23 mouse cellular contexts compared by ENCODE assay signal in the genomic region with DNA sequence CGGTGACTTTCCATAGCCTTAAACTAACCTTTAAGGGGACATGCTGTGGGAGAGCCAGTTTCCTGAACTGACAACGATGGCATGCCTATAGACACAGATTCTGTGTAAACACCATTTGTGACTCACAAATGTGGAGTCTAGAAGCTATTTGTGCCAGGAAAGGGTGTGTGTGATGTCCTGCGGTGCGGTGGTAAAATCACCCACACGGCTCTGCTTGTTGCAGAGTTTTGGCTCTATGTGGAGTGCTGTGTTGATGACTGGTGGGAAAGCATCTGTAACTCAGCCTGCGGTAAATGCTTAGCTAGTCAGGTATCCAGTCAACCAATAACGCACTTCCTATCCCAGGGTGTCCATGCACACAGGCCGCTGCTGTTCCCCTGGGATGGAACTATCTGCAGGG.
DNase-seq lines count a peak whose midpoint lies in the region; ATAC-seq and TF ChIP-seq lines count a peak whose summit lies in the region.
"Had no signal": no experiment of that assay in that cellular context is flagged by ENCODE, and none has a peak within 500 bp of the region (broad histone marks: within the 10 kb centered on the region; RNA-seq: fewer than 3 reads in every experiment).

No protein-coding gene starts in this region.

- WGBS in hindbrain, embryonic 12.5 days: 68% methylated on average over 8 of the region's 8 CpGs
- WGBS in hindbrain, embryonic 11.5 days: 67% methylated on average over 8 of the region's 8 CpGs
- 68% methylated on average over 8 of the region's 8 CpGs for WGBS in neural tube, embryonic 14.5 days
- WGBS in neural tube, embryonic 15.5 days: 53% methylated on average over 8 of the region's 8 CpGs
- 80% methylated on average over 8 of the region's 8 CpGs for WGBS in intestine, embryonic 15.5 days
- 76% methylated on average over 8 of the region's 8 CpGs for WGBS in forebrain, embryonic 13.5 days

- H3K4me2 ChIP-seq in hindbrain, embryonic 12.5 days (replicated peaks): no peak overlapping the region
- H3K4me2 ChIP-seq in hindbrain, embryonic 11.5 days (replicated peaks; ENCODE audit: low read depth, low read length): no peak overlapping the region
- no peak overlapping the region for H3K4me2 ChIP-seq in neural tube, embryonic 14.5 days (ENCODE audit: low read depth, low read length)
- H3K4me2 ChIP-seq in neural tube, embryonic 15.5 days: no peak overlapping the region
- no peak overlapping the region for H3K4me2 ChIP-seq in intestine, embryonic 15.5 days (replicated peaks)
- H3K4me2 ChIP-seq in forebrain, embryonic 13.5 days: no peak overlapping the region
- H3K4me2 ChIP-seq: embryonic facial prominence, embryonic 15.5 days had no signal

- CTCF ChIA-PET in Patski (lab: Charles Lee): interaction anchor here (0.7 to 1.8 kb wide), 9 partner anchors 18 to 214 kb away, joined by 3 to 10 read pairs (median 3); no protein-coding TSS in a partner anchor

- no peaks in the 10 kb centered on the region for H3K36me3 ChIP-seq in hindbrain, embryonic 12.5 days
- H3K36me3 ChIP-seq in hindbrain, embryonic 11.5 days (ENCODE audit: control insufficient read depth, insufficient read depth, low read length): no peaks in the 10 kb centered on the region
- no peaks in the 10 kb centered on the region for H3K36me3 ChIP-seq in neural tube, embryonic 14.5 days (ENCODE audit: control insufficient read depth, insufficient read depth, low read length)
- no peaks in the 10 kb centered on the region for H3K36me3 ChIP-seq in neural tube, embryonic 15.5 days
- no peaks in the 10 kb centered on the region for H3K36me3 ChIP-seq in intestine, embryonic 15.5 days
- H3K36me3 ChIP-seq in forebrain, embryonic 13.5 days (ENCODE audit: poor library complexity, severe bottlenecking): no peaks in the 10 kb centered on the region
- H3K36me3 ChIP-seq: embryonic facial prominence, embryonic 15.5 days; G1E; heart, embryonic 13.5 days had no signal

- in situ Hi-C loops in Patski (cut with MboI; ENCODE audit: low pct_unique_long_range_greater_than_20kb): no loop called here

- no peak for DNase-seq in hindbrain, embryonic 11.5 days (ENCODE audit: low spot score)
- peak; percentile 97 for DNase-seq in Patski (ENCODE audit: low read depth, low spot score)
- DNase-seq: adrenal gland, adult 2 months; adrenal gland, postnatal 36 days; cerebellum, adult 11 months; cerebellum, adult 8-10 months; cerebellum, postnatal 14 days; embryo, embryonic 11 days; gastrocnemius, adult 2 months; gastrocnemius, postnatal 25 days; heart, postnatal 4 days; kidney, adult 11 months had no signal

- TF ChIP-seq CTCF in Patski (IDR thresholded peaks at IDR 0.05): no peak

- H3K4me3 ChIP-seq in hindbrain, embryonic 12.5 days: no peak overlapping the region
- H3K4me3 ChIP-seq in hindbrain, embryonic 11.5 days (ENCODE audit: low read depth, low read length): no peak overlapping the region
- no peak overlapping the region for H3K4me3 ChIP-seq in neural tube, embryonic 14.5 days (ENCODE audit: low read depth, low read length)
- no peak overlapping the region for H3K4me3 ChIP-seq in neural tube, embryonic 15.5 days (replicated peaks)
- H3K4me3 ChIP-seq in intestine, embryonic 15.5 days (replicated peaks): no peak overlapping the region
- no peak overlapping the region for H3K4me3 ChIP-seq in forebrain, embryonic 13.5 days
- H3K4me3 ChIP-seq: embryonic facial prominence, embryonic 15.5 days; gastrocnemius, adult 2 months; heart, embryonic 13.5 days had no signal

- POLR2A ChIA-PET in Patski (lab: Charles Lee): interaction anchor here (1.4 kb wide), 1 partner anchor 24 kb away, joined by 4 read pairs; no protein-coding TSS in a partner anchor

- H3K27me3 ChIP-seq in hindbrain, embryonic 12.5 days: no peaks in the 10 kb centered on the region
- H3K27me3 ChIP-seq in hindbrain, embryonic 11.5 days (ENCODE audit: control insufficient read depth, insufficient read depth, low read length): no peaks in the 10 kb centered on the region
- H3K27me3 ChIP-seq in neural tube, embryonic 14.5 days (ENCODE audit: control insufficient read depth, insufficient read depth, low read length): no peaks in the 10 kb centered on the region
- H3K27me3 ChIP-seq in neural tube, embryonic 15.5 days (replicated peaks): no peaks in the 10 kb centered on the region
- no peaks in the 10 kb centered on the region for H3K27me3 ChIP-seq in Patski
- H3K27me3 ChIP-seq in intestine, embryonic 15.5 days (replicated peaks): no peaks in the 10 kb centered on the region
- no peaks in the 10 kb centered on the region for H3K27me3 ChIP-seq in forebrain, embryonic 13.5 days
- H3K27me3 ChIP-seq: embryonic facial prominence, embryonic 15.5 days had no signal

- H3K27ac ChIP-seq in hindbrain, embryonic 12.5 days: 0 out of 2 replicates have a peak overlapping the region, but pooled peaks have one; percentile 7
- H3K27ac ChIP-seq in hindbrain, embryonic 11.5 days (ENCODE audit: low read depth, low read length): no peak overlapping the region
- no peak overlapping the region for H3K27ac ChIP-seq in neural tube, embryonic 14.5 days (ENCODE audit: low read depth, low read length)
- no peak overlapping the region for H3K27ac ChIP-seq in neural tube, embryonic 15.5 days (replicated peaks)
- no peak overlapping the region for H3K27ac ChIP-seq in intestine, embryonic 15.5 days
- H3K27ac ChIP-seq in forebrain, embryonic 13.5 days: no peak overlapping the region
- H3K27ac ChIP-seq: embryonic facial prominence, embryonic 15.5 days; gastrocnemius, adult 2 months; heart, embryonic 13.5 days had no signal

- no peak overlapping the region for H3K9ac ChIP-seq in hindbrain, embryonic 12.5 days
- no peak overlapping the region for H3K9ac ChIP-seq in hindbrain, embryonic 11.5 days (ENCODE audit: low read depth, low read length)
- no peak overlapping the region for H3K9ac ChIP-seq in neural tube, embryonic 14.5 days (replicated peaks; ENCODE audit: low read depth, low read length)
- H3K9ac ChIP-seq in neural tube, embryonic 15.5 days (replicated peaks): no peak overlapping the region
- no peak overlapping the region for H3K9ac ChIP-seq in intestine, embryonic 15.5 days
- H3K9ac ChIP-seq in forebrain, embryonic 13.5 days: no peak overlapping the region
- H3K9ac ChIP-seq: embryonic facial prominence, embryonic 15.5 days; heart, embryonic 13.5 days had no signal

- H3K4me1 ChIP-seq in hindbrain, embryonic 12.5 days: peaks cover 11% of the 10 kb centered on the region
- H3K4me1 ChIP-seq in hindbrain, embryonic 11.5 days (replicated peaks; ENCODE audit: control insufficient read depth, insufficient read depth, low read length): no peaks in the 10 kb centered on the region; the same call in 1 of the 2 replicates
- H3K4me1 ChIP-seq in neural tube, embryonic 14.5 days (ENCODE audit: control insufficient read depth, insufficient read depth, low read length): no peaks in the 10 kb centered on the region
- peaks cover 6% of the 10 kb centered on the region for H3K4me1 ChIP-seq in neural tube, embryonic 15.5 days
- no peaks in the 10 kb centered on the region for H3K4me1 ChIP-seq in intestine, embryonic 15.5 days (replicated peaks)
- no peaks in the 10 kb centered on the region for H3K4me1 ChIP-seq in forebrain, embryonic 13.5 days
- H3K4me1 ChIP-seq: embryonic facial prominence, embryonic 15.5 days had no signal

- ATAC-seq in hindbrain, embryonic 12.5 days (ENCODE audit: low FRiP score): no peak
- no peak for ATAC-seq in hindbrain, embryonic 11.5 days (ENCODE audit: low FRiP score)
- ATAC-seq in neural tube, embryonic 14.5 days (ENCODE audit: low read depth): peak; percentile 41; the same call in 1 of the 2 replicates
- ATAC-seq in neural tube, embryonic 15.5 days (ENCODE audit: low FRiP score): no peak
- ATAC-seq in Patski: peak; percentile 86
- no peak for ATAC-seq in intestine, embryonic 15.5 days
- ATAC-seq in forebrain, embryonic 13.5 days: no peak
- ATAC-seq: CD4-positive, CD25-positive, alpha-beta regulatory T cell, adult 4 months; forebrain, embryonic 16.5 days; inflammation-experienced regulatory T-cells, adult 6 months had no signal

- H3K9me3 ChIP-seq in hindbrain, embryonic 12.5 days (replicated peaks): no peaks in the 10 kb centered on the region
- H3K9me3 ChIP-seq in hindbrain, embryonic 11.5 days (ENCODE audit: control insufficient read depth, low read length): no peaks in the 10 kb centered on the region
- no peaks in the 10 kb centered on the region for H3K9me3 ChIP-seq in neural tube, embryonic 14.5 days (ENCODE audit: control insufficient read depth, low read length)
- H3K9me3 ChIP-seq in neural tube, embryonic 15.5 days (replicated peaks): no peaks in the 10 kb centered on the region
- no peaks in the 10 kb centered on the region for H3K9me3 ChIP-seq in intestine, embryonic 15.5 days
- no peaks in the 10 kb centered on the region for H3K9me3 ChIP-seq in forebrain, embryonic 13.5 days (replicated peaks)
- H3K9me3 ChIP-seq: embryonic facial prominence, embryonic 15.5 days; G1E; heart, embryonic 13.5 days had no signal

Comparison
In these comparisons a context has a peak if more than half of its experiments do, and no peak if none do; other contexts are left out.
1. ATAC-seq: peak in neural tube, embryonic 14.5 days (single experiment) and Patski (single experiment); none in hindbrain, embryonic 12.5 days (single experiment), hindbrain, embryonic 11.5 days (single experiment), neural tube, embryonic 15.5 days (single experiment), intestine, embryonic 15.5 days (single experiment) and forebrain, embryonic 13.5 days (single experiment).